Mouse (Mus musculus) spleen, postnatal 36 days (tissue): ENCODE results near the gene Uggt2.
"Not testable (repeated sequence)": the region's sequence is repeated elsewhere in the genome, so short reads cannot be mapped to it uniquely, and the experiment has no call there.

Experiments
- DNase-seq, 2 experiments: peaks; one replicate each; pipeline ENCODE4 v3.0.0; 2022; ENCODE audit warnings: low spot score in 2 of 2, mixed read lengths in 1 of 2

Uggt2 gene

DNA sequence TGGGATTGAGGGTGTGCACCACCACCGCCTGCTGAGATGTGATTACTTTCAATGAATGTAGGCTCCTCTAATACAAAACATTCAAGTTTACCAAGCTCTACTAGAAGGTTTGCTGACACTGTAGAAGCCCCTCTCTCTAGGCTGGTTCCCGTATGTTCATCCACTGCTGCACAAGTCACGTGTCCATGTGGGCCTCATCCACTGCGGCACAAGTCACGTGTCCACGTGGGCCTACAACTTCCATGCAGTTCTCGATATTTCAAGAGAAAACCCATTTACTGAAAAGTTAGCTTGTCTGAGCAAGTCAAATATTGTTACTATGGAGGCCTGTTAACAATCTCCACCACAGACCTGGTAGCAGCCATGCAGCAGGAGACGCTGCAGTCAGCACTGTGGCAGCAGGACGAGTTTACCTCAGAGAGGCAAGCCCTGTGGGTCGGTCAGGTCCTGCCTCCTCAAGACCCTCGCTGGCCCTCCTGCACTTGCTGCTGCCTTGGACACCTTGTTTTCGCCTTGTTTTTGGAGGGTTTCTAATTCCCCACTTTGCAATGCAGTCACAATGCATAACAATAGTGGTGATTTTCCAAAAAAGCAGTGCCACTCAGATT lies 62.0 kb downstream of the Uggt2 start:
- DNase-seq: no peak

- no peak for DNase-seq
Measured at GRCm38 (mm10) chr14:119027675-119028253, 71.5 kb downstream of the Uggt2 start.

GRCm38 (mm10) chr14:119027130-119027529 lies 72.1 kb downstream of the Uggt2 start:
- peak; percentile 48 to 61 for DNase-seq

DNA sequence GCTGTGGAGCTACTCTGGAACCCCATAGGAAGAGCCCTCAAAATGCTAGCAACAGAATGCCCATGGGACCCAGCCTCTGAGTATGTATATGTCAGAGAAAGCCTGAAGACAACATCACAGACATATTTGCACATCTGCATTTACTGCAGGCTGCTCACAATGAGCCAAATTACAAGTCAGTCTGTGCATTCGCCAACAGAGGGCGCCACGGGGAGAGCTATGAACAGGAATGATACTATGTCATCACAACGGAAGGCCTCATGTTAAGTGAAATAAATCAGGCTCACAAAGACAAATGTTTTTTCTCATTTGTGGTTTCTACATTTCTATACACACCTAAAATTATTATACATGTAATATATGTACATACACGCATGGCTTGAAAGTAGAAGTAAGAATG lies 73.3 kb downstream of the Uggt2 start:
- DNase-seq: no peak

- no peak for DNase-seq
Measured at GRCm38 (mm10) chr14:119013549-119013948, 85.7 kb downstream of the Uggt2 start.

DNA sequence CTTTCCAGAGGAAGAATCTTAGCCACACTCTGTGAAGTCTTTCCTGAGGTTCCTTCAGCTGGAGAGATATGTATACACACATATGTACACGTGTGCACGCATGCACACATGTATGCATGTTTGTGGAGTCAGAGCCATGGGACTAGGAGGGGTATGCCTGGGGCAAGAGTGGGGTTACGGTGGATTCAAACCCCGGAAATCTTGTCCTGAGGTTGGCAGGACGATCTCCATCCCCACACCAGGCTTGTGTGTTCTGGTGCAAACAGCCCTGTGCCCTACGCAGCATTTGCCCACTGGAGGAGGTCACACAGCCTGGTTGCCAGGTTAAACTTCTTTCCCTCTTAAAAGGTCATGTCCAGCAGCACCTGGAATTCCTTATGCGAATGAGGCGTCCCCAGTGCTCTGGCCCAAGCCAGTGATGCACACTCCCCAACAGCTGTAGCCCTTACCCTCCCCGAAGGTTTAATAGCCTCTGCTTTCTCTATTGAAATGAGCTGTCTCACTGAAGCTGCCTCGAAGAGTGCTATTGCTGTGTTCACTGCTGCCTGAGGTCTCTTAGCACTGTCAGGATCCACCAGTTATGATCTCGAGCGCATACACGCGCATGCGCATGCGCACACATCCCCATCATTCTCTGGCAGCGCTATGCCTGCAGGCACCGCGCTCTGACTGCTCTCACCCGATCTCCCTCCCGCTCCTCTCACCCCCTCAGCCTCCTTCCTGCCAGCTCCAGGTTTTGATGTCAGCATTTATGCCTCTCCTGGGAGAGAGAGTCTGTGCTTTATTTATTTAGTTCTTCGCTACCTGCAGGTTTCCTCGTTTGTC lies 86.4 kb downstream of the Uggt2 start:
- peak in 1 of 2 experiments; percentile 20 for DNase-seq

- DNase-seq: no peak
Measured at GRCm38 (mm10) chr14:119009531-119009930, 89.7 kb downstream of the Uggt2 start.

GRCm38 (mm10) chr14:119008031-119008590 lies 91.1 kb downstream of the Uggt2 start:
- DNase-seq: no peak

- peak; percentile 98 to 99 for DNase-seq
Measured at GRCm38 (mm10) chr14:119007103-119007951, 91.9 kb downstream of the Uggt2 start.

DNA sequence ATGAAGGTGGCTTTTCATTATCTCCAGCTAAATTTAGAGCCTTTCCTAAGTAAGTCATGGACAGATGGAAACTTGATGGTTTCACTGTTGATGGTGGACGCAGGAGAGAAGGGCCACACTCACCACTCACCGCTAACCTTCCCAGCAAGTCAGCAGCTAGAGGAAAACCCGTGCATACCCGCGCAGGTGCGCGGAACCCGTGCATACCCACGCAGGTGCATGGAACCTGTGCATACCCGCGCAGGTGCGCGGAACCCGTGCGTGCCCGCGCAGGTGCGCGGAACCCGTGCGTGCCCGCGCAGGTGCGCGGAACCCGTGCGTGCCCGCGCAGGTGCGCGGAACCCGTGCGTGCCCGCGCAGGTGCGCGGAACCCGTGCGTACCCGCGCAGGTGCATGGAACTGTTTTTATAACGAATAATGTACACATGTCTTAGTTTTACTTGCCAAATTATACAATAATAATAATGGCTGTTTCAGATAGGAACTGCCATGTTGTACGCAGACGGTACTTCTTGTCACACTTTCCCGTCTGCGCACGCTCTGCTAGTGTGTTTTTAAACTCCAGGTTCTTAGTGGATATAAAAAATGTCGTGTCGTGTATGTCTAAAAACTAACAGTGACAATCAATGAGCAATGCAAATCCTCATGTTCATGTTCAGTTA lies 92.7 kb downstream of the Uggt2 start:
- DNase-seq: no peak

GRCm38 (mm10) chr14:119005834-119006233 lies 93.4 kb downstream of the Uggt2 start:
- DNase-seq: no peak

- peak; percentile 18 to 38 for DNase-seq
Measured at GRCm38 (mm10) chr14:119003320-119003719, 95.9 kb downstream of the Uggt2 start.

- DNase-seq: no peak
Measured at GRCm38 (mm10) chr14:118995226-118995925, 103.9 kb downstream of the Uggt2 start.

DNA sequence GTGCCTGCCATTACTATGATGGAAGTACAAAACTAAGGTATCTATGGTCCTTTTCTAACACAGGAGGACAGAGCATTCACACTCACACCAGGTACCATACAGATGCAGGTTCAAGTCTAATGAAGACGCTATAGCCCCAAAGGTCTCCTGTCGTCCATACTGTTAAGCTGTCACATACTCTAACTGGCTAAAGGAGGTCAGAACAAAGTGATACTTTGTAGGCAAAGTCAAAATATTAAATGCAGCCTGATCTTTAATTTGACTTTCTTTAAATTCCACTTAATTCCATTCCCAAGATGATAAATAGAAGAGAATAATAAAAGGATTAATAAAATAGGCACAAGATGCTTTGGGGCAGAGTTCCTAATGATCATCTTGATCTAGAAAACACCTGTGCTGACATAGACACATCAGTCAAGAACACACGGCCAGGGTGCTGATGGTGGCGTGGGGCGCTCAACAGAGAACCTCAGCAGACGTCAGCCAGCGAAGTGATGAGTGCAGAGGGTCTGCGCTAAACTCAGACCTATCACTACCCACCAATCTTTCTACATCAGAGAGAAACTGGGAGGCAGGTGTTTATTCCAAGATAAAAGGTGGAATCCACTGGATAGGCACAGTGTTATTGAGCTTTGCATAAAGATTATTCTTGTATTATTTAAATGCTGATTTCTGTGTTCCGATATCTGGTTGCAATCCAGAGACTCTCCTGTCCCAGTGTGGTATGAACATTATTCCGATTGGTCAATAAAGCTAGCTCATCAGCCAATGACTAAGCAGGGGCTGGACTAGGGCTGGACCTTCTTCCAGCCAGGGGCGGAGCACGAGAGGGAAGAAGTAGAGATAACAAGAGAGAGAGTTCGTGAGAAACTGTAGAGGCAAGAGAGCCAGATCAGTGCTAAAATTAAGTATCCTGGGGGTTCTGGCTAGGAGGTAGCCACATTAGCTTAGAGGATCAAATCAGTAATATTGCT lies 111.4 kb downstream of the Uggt2 start:
- DNase-seq: peak in 1 of 2 experiments; percentile 27

GRCm38 (mm10) chr14:118986653-118987522 lies 112.3 kb downstream of the Uggt2 start:
- DNase-seq: peak; percentile 40 to 56

- no peak for DNase-seq
Measured at GRCm38 (mm10) chr14:118984161-118984560, 115.1 kb downstream of the Uggt2 start.

DNA sequence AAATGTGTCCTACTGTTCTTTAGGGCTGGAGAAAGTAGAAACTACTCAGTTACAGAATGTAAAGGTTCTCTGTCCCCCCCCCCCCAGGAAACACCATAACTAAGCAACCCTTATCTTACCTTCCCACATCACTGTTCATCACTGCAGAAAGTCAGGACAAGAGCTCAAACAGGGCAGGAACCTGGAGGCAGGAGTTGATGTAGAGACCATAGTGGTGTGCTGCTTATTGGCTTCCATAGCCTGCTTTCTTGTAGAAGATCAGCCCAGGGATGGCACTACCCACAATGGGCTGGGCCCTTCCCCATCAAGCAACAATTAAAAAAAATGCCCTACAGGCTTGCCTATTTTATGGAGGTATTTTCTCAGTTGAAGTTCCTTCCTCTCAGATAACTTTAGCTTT lies 115.8 kb downstream of the Uggt2 start:
- no peak for DNase-seq

DNA sequence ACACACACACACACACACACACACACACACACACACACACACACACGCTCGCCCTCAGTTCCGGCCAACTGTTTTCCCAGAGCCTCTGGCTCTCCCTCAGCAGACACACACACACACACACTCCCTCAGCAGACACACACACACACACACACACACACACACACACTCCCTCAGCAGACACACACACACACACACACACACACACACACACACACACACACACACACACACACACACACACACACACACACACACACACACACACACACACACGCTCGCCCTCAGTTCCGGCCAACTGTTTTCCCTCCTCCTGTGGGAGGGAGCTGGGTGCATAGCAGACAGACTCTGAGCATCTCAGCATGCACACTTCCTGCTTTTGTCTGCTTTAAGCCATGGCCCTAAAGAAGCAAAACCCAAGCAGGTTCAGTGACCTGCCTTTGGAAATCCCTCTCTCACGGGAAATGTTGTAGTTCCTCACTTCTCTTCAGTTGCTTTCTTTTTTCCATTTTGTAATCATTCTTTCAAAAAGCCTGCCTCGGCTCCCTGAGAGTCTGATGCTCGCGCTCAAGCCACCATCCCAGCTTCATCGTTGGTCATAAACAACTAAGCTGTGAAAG lies 116.7 kb downstream of the Uggt2 start:
- DNase-seq: not testable (repeated sequence)
